Mouse (Mus musculus) kidney, embryonic 16.5 days (tissue): ENCODE measurements at regions not wholly inside any gene's neighbourhood (a gene's known extent, or its start where the extent isn't known, plus 50 kb on each side); places are given as distances from the start of the nearest gene placed in this dataset.
A peak's percentile ranks its signal among the peaks of the same experiment; 100 is the strongest.

ENCODE experiments used
- ATAC-seq: fragments of 200-750 bp; cut with Nextera tagmentation; 2 replicates; pipeline ENCODE4 v1.8.0; 2017; ENCODE audit warnings: moderate TSS enrichment; ENCODE audit not compliant: low FRiP score, low TSS enrichment
- H3K27ac ChIP-seq: fragments of 300-500 bp; sonication (generic); 2 replicates; pipeline ENCODE4 v1.5.1; 2014; ENCODE audit warnings: low read length
- H3K27me3 ChIP-seq: fragments of 300-500 bp; sonication (generic); 2 replicates; pipeline ENCODE4 v1.6.1; 2014; ENCODE audit warnings: low read length, control low read depth, mixed read lengths; ENCODE audit not compliant: insufficient read depth
- H3K36me3 ChIP-seq: fragments of 300-500 bp; sonication (generic); 2 replicates; pipeline ENCODE4 v1.6.1; 2014; ENCODE audit warnings: low read length, control low read depth, mixed read lengths; ENCODE audit not compliant: insufficient read depth
- H3K4me1 ChIP-seq: fragments of 300-500 bp; sonication (generic); 2 replicates; pipeline ENCODE4 v1.6.1; 2014; ENCODE audit warnings: low read length, control low read depth, mixed read lengths; ENCODE audit not compliant: insufficient read depth
- H3K4me2 ChIP-seq: fragments of 300-500 bp; sonication (generic); replicated peaks from 2 replicates; pipeline ENCODE4 v1.6.1; 2014; ENCODE audit warnings: low read depth, low read length
- H3K4me3 ChIP-seq: fragments of 300-500 bp; sonication (generic); 2 replicates; pipeline ENCODE4 v1.5.1; 2014; ENCODE audit warnings: mild to moderate bottlenecking, low read length
- H3K9ac ChIP-seq: fragments of 300-500 bp; sonication (generic); replicated peaks from 2 replicates; pipeline ENCODE4 v1.6.1; 2014; ENCODE audit warnings: low read length
- H3K9me3 ChIP-seq: fragments of 300-500 bp; sonication (generic); 2 replicates; pipeline ENCODE4 v1.6.1; 2016; ENCODE audit warnings: low read length, control low read depth
- WGBS: fragments of 180-500 bp; shearing (Covaris S2); extraction: QIAGEN DNeasy Blood & Tissue Kit; methylation state at CpG from one replicate; pipeline ENCODE4 v1.1.7; 2014; 5-methylcytosine and 5-hydroxymethylcytosine counted together

GRCm38 (mm10) chr16:23838696-23839095 lies 52.1 kb downstream of the Sst start:
- Histone ChIP-seq H3K9ac (no peak overlapping the region), H3K9me3 (no peaks in the 10 kb centered on the region), H3K27me3 (no peaks in the 10 kb centered on the region), H3K36me3 (no peaks in the 10 kb centered on the region), H3K27ac (no peak overlapping the region), H3K4me2 (no peak overlapping the region), H3K4me1 (peaks cover 10% of the 10 kb centered on the region; the same call in 1 of the 2 replicates), H3K4me3 (no peak overlapping the region)
- 20% methylated on average over 7 of the region's 7 CpGs for WGBS
- no peak for ATAC-seq

- H3K36me3 ChIP-seq = no peaks in the 10 kb centered on the region
- no peaks in the 10 kb centered on the region for H3K9me3 ChIP-seq
- ATAC-seq = no peak
- peaks cover 13% of the 10 kb centered on the region; the same call in 1 of the 2 replicates for H3K4me1 ChIP-seq
- H3K27ac ChIP-seq = no peak overlapping the region
- no peaks in the 10 kb centered on the region for H3K27me3 ChIP-seq
- no peak overlapping the region for H3K4me2 ChIP-seq
- H3K4me3 ChIP-seq = no peak overlapping the region
- no peak overlapping the region for H3K9ac ChIP-seq
- 69% methylated on average over 2 of the region's 2 CpGs for WGBS
Measured at GRCm38 (mm10) chr16:23838114-23838513, 52.6 kb downstream of the Sst start.

GRCm38 (mm10) chr16:23834991-23835390 lies 55.8 kb downstream of the Sst start:
- no peak overlapping the region for H3K4me3 ChIP-seq
- WGBS = 61% methylated on average over 4 of the region's 4 CpGs
- H3K27ac ChIP-seq = no peak overlapping the region
- no peaks in the 10 kb centered on the region for H3K27me3 ChIP-seq
- H3K9me3 ChIP-seq = no peaks in the 10 kb centered on the region
- H3K36me3 ChIP-seq = no peaks in the 10 kb centered on the region
- no peak overlapping the region for H3K4me2 ChIP-seq
- H3K9ac ChIP-seq = no peak overlapping the region
- peaks cover 10% of the 10 kb centered on the region; the same call in 1 of the 2 replicates for H3K4me1 ChIP-seq
- no peak for ATAC-seq

GRCm38 (mm10) chr16:23833603-23834002 lies 57.2 kb downstream of the Sst start:
- H3K27me3 ChIP-seq = no peaks in the 10 kb centered on the region
- ATAC-seq = no peak; the same call in 1 of the 2 replicates
- H3K9me3 ChIP-seq = peaks cover 10% of the 10 kb centered on the region; the same call in 1 of the 2 replicates
- no peak overlapping the region for H3K27ac ChIP-seq
- no peak overlapping the region for H3K9ac ChIP-seq
- no peak overlapping the region for H3K4me2 ChIP-seq
- no peak overlapping the region for H3K4me3 ChIP-seq
- peaks cover 8% of the 10 kb centered on the region; the same call in 1 of the 2 replicates for H3K4me1 ChIP-seq
- WGBS = 64% methylated on average over 2 of the region's 2 CpGs
- no peaks in the 10 kb centered on the region for H3K36me3 ChIP-seq

GRCm38 (mm10) chr16:23833042-23833423 lies 57.7 kb downstream of the Sst start:
- Histone ChIP-seq H3K27me3 (no peaks in the 10 kb centered on the region), H3K27ac (no peak overlapping the region), H3K4me1 (peaks cover 5% of the 10 kb centered on the region; the same call in 1 of the 2 replicates), H3K36me3 (no peaks in the 10 kb centered on the region), H3K9me3 (peaks cover 10% of the 10 kb centered on the region; the same call in 1 of the 2 replicates), H3K4me3 (no peak overlapping the region), H3K4me2 (no peak overlapping the region), H3K9ac (no peak overlapping the region)
- WGBS = 49% methylated on average over 2 of the region's 2 CpGs
- 0 out of 2 replicates have a peak, but pooled peaks have one; percentile 12 for ATAC-seq

- 67% methylated on average over 9 of the region's 9 CpGs for whole genome bisulfite sequencing
- peaks cover 5% of the 10 kb centered on the region; the same call in 1 of the 2 replicates for H3K4me1 ChIP-seq
- no peak overlapping the region for H3K4me2 ChIP-seq
- H3K4me3 ChIP-seq = no peak overlapping the region
- no peak for ATAC-seq
- no peaks in the 10 kb centered on the region for H3K36me3 ChIP-seq
- no peak overlapping the region for H3K27ac ChIP-seq
- peaks cover 10% of the 10 kb centered on the region; the same call in 1 of the 2 replicates for H3K9me3 ChIP-seq
- no peak overlapping the region for H3K9ac ChIP-seq
- no peaks in the 10 kb centered on the region for H3K27me3 ChIP-seq
Measured at GRCm38 (mm10) chr16:23832393-23833041, 58.2 kb downstream of the Sst start.

- Histone ChIP-seq H3K9me3 (peaks cover 10% of the 10 kb centered on the region; the same call in 1 of the 2 replicates), H3K27ac (no peak overlapping the region), H3K4me3 (no peak overlapping the region), H3K4me2 (no peak overlapping the region), H3K9ac (no peak overlapping the region), H3K27me3 (no peaks in the 10 kb centered on the region), H3K4me1 (no peaks in the 10 kb centered on the region), H3K36me3 (no peaks in the 10 kb centered on the region)
- no peak for ATAC-seq
- WGBS = 92% methylated on average over 5 of the region's 5 CpGs
Measured at GRCm38 (mm10) chr16:23825662-23826061, 65.1 kb downstream of the Sst start.

GRCm38 (mm10) chr16:23785216-23785615 lies 105.5 kb downstream of the Sst start:
- Histone ChIP-seq H3K4me1 (peaks cover 6% of the 10 kb centered on the region), H3K9me3 (no peaks in the 10 kb centered on the region), H3K4me3 (no peak overlapping the region), H3K36me3 (no peaks in the 10 kb centered on the region), H3K27me3 (no peaks in the 10 kb centered on the region), H3K9ac (no peak overlapping the region), H3K27ac (no peak overlapping the region), H3K4me2 (no peak overlapping the region)
- ATAC-seq = no peak
- 96% methylated on average over 2 of the region's 2 CpGs for WGBS

- peaks cover 6% of the 10 kb centered on the region for H3K4me1 ChIP-seq
- no peaks in the 10 kb centered on the region for H3K36me3 ChIP-seq
- no peak overlapping the region for H3K9ac ChIP-seq
- 49% methylated on average over 6 of the region's 6 CpGs for WGBS
- H3K27me3 ChIP-seq = no peaks in the 10 kb centered on the region
- H3K9me3 ChIP-seq = no peaks in the 10 kb centered on the region
- no peak overlapping the region for H3K4me3 ChIP-seq
- H3K4me2 ChIP-seq = no peak overlapping the region
- ATAC-seq = no peak
- H3K27ac ChIP-seq = no peak overlapping the region
Measured at GRCm38 (mm10) chr16:23784021-23784897, 106.5 kb downstream of the Sst start.
